Mouse (Mus musculus): ENCODE data around the gene Taf8.
"Not testable (repeated sequence)": the region's sequence is repeated elsewhere in the genome, so short reads cannot be mapped to it uniquely, and the experiment has no call there.

Taf8 gene

GRCm38 (mm10) chr17:47518205-47518604, 16.1 kb upstream of the Taf8 start:
- peak; percentile 13 for DNase-seq (ENCODE audit: low read depth)

- DNase-seq (ENCODE audit: low read depth), result peak; percentile 62
Measured at GRCm38 (mm10) chr17:47516232-47516631, 14.1 kb upstream of the Taf8 start.

DNA sequence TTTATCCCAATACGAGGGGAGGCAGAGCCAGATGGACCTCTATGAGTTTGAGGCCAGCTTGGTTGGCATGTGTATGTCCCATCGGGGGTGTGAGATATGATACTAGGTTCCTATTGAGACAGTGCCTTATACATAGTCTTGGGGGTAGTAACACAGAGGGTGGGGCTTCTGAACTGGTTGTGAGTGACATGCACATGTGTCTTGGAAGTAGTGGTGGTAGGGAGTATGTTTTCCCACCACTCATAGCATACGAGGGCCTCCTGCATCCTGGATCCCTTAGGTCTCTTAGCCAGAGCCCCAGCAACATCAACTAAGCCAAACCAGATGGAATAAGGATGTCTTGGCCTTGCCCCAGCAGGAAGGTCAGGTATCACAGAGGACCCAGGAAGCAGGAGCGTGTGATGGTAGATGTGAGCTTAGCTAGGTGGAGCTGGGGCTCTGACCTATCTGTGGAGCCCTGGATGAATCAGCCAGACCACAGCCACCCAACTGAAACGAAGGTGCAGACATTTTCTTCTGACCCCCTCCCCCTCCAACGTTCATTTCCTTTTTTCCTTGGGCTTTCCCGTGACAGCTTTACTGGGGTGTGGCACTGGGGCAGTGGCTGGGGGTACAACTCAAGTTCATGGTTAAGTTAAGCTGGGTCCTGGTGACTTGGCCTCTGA, 13.2 kb upstream of the Taf8 start:
- DNase-seq (ENCODE audit: low read depth), result peak; percentile 87

- DNase-seq (ENCODE audit: low read depth), result peak; percentile 53
Measured at GRCm38 (mm10) chr17:47512956-47513775, 11.1 kb upstream of the Taf8 start.

GRCm38 (mm10) chr17:47511111-47512020, 9.3 kb upstream of the Taf8 start:
- peak; percentile 99 for DNase-seq (ENCODE audit: low read depth)

DNA sequence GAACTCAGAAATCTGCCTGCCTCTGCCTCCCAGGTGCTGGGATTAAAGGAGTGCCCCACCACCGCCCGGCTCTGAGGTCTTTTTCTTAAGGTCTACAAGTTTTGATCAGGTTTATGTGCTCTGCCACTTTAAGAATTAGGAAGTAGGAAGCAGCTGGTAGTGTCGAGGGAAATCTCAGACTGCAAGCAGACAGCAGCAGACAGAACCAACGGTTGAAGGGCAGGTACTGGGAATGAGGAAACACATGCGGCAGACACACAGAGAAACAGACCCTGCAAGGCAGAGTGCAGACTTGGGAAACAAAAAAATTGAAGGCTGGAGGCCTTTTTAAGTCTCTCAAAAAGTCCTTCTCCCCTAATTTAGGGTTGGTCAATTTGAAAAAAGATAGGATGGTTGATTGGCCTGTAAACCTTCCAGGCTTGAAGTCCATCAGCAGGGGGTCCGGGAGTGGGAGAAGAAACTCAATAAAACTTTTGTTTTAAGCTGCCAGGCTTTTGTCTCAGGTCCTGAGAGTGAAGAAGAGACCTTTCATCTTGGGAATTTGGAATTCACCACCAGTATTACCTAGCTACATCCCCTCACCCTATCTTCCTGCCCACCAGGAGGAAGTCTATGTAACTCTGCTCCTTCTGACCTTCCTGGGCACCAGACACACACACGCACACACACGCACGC, 7.1 kb upstream of the Taf8 start:
- DNase-seq (ENCODE audit: low read depth), result peak; percentile 37

DNA sequence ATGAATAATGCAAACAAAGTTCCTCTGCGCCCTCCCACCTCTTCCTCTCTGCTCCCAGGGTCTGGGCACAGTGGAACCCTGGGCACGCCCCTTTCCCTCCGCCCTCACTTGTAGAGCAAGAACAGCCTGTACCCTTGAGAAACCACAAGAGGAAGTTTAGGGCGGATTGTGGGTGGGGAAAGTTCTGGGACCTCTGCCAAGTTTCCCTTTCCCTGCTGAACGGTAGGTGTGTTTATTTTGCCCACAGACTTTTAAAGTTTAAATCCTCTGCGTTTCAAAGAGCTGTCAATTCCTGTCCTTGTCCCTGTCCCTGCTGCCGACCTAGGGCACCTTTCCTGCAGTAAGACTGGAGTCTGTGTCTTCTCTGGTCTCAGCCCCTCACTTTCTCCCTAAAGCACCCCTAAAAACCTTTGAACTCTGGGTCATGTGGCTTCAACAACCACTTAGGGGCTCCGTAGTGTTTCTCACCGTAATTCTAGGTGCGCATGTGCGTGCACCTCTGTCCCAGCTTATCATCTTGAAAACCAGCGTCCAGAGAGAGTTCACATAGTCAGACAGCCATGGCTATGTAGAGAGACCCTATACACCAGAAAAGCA, 6.0 kb upstream of the Taf8 start:
- peak; percentile 99 for DNase-seq (ENCODE audit: low read depth)

GRCm38 (mm10) chr17:47507523-47507922, 5.4 kb upstream of the Taf8 start:
- DNase-seq (ENCODE audit: low read depth), result no peak

DNA sequence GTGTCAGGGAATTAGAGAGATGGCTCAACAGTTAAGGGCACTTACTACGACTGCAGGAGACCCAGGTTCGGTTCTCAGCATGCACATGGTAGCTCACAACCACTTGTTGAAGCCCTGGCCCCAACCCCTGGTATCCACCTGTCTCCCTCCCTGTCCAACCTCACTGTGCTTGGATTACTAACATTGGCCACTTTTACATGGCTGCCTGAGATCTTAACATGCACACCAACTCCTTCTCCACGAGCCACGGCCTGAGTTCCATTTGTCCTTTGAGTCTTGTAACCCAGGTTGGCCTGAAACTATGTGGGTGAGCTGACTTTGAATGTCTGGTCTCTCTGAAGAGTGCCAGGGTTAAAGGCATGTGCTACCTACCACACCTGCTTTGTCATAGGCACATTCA, 4.6 kb upstream of the Taf8 start:
- peak; percentile 45 for DNase-seq (ENCODE audit: low read depth)

GRCm38 (mm10) chr17:47506042-47506441, 4.0 kb upstream of the Taf8 start:
- no peak for DNase-seq (ENCODE audit: low read depth)

GRCm38 (mm10) chr17:47505566-47505965, 3.5 kb upstream of the Taf8 start:
- DNase-seq (ENCODE audit: low read depth), result no peak

DNA sequence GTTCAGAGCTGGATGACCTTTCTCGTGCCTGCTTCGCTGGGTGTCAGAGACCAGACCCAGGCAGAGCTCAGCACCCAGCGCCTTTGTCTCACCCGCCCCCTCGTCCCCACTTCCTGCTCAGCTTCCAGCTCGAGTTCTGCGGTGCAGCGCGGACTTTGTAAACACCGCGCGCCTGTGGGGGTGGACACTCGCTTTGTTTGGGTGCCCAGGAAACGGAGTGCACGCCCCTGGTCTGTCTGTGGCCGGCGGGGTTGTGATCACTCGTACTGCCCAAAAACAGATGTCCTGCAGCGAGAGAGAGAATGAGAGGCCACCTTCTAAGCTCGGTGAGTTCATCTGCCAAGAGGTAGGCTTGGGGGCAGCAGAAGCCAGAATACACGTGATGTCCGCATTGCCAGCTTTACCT, 2.9 kb upstream of the Taf8 start, which contains the start of gene Ccnd3:
Gene Ccnd3 (plus strand): TSS at position 111 of the 406 bp plus-strand sequence.
- DNase-seq (ENCODE audit: low read depth), result peak; percentile 88

GRCm38 (mm10) chr17:47504228-47504627, 2.1 kb upstream of the Taf8 start:
- DNase-seq (ENCODE audit: low read depth), result no peak

- DNase-seq (ENCODE audit: low read depth), result peak; percentile 23
Measured at GRCm38 (mm10) chr17:47503689-47504088, 1.6 kb upstream of the Taf8 start.

GRCm38 (mm10) chr17:47502707-47503045, 584 bp upstream of the Taf8 start:
- DNase-seq (ENCODE audit: low read depth), result not testable (repeated sequence)

DNA sequence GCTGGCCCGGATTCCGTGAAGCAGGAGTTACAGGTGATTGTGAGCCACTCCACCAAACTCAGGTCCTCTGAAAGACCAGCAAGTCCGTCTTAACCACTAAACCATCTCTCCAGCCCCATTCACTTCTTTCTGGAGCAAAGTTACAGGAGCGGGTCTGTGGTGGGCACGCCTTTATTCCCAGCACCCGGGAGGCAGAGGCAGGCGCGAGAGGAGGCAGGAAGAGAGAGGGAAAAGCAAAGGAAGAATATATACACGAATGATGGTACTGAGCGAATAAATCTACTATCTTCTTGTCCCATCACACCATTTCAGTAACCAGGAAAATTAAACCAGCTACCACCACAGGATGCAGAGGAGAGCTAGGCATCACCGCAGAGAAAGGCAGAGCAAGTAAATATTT, 561 bp downstream of the Taf8 start:
- no peak for DNase-seq (ENCODE audit: low read depth)

DNA sequence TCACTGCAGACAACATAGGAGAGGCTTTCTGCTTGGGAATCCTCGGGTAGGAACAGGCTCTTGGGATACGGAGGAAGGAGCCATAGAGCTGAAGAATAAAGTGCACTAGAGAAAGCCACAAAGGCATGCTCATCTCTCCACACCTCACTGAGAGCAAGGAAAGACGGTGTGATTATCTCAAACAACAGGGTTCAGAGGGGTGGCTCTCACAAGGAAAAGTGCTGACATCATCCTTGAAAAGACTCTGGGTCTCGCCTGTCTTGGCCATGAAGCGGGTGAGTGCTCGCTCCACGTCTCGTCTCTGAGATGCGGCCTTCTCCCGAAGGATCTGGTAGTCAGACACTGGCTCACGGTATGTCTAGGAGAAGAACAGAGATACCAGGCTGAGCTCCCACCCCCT, 8.0 kb downstream of the Taf8 start:
- DNase-seq (ENCODE audit: low read depth), result no peak

DNA sequence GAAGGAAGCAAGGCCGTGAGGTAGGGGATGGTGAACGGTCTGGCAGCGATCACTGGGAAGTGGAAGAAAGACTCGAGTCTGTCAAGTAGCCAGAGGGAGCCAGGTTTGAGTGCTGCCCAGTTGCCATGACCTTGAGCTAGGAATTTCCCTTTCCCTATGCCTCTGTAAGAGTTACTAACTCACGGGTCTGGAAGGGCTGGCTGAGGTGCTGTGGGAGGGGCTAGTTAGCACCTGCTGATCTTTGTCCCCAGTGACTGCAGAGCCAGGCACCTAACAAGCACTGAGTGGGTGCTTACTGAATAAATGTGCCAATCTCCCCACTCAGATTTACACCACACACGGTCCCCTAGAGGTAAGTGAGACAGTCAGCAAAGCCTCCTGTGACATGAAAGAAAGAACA, 8.4 kb downstream of the Taf8 start:
- DNase-seq (ENCODE audit: low read depth), result no peak

GRCm38 (mm10) chr17:47492731-47493130, 9.4 kb downstream of the Taf8 start:
- no peak for DNase-seq (ENCODE audit: low read depth)

DNA sequence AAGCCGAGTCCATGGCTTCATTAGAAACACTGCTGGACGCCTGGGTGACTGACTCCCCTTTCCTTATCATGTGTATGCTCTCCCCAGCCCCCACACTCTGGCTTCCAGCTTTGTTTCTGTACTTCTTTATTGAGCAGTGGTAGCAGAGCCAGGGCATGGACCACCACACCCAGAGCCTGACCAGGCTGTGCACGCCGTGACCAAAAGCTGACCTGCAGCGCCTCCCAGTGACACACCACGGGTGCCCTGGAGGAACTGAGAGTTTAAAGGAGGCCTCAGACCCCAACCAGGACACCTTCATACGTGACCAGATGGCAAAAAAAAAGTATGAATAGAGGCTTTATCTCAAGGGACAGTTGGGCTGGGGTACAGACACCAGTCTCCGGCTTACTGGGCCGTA, 11.3 kb downstream of the Taf8 start:
- no peak for DNase-seq (ENCODE audit: low read depth)

GRCm38 (mm10) chr17:47485791-47486190, 16.3 kb downstream of the Taf8 start:
- no peak for DNase-seq (ENCODE audit: low read depth)

DNA sequence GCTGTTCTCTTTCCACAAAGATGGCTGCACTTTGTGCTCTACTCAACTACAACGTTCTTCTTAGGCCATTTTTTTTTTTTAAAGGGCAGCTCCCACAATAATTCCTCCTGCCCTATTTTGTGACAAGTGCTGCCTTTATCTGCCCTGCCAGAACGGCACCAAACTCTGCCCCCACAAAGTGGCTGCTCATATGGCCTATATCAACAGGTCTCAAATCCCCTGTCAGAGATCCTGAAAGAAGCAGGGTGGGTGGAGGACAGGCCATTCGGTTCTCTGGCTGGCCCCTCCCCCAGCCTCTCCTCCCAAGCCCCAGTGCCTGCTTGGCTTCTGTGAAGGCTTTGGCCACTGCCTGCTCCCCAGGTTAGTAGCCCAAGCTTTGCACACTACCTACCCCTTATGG, 17.1 kb downstream of the Taf8 start:
- DNase-seq (ENCODE audit: low read depth), result no peak

Data from induced T-regulatory cell, adult 2 months (primary cell).